Mouse (Mus musculus) common myeloid progenitor, adult 5-6 weeks (primary cell): Measurements from ENCODE around the gene Fbp2. TPM values are rescaled to one million over a fixed set of nuclear protein-coding genes. Genes with fewer than 3 reads are reported as not detected.
"Not testable (repeated sequence)": the region's sequence is repeated elsewhere in the genome, so short reads cannot be mapped to it uniquely, and the experiment has no call there.

ENCODE experiments used
- ATAC-seq: replicated peaks from 2 replicates; pipeline ENCODE4 v1.8.0; 2016; ENCODE audit warnings: low read depth, mild to moderate bottlenecking, moderate TSS enrichment, inconsistent platforms; ENCODE audit not compliant: poor library complexity, severe bottlenecking
- total RNA-seq: library from RNA; stranded (forward); fragments of 200-1000, 187-1606 nt; gene quantifications from 2 replicates; pipeline ENCODE4 v1.2.3, GENCODE M21; 2017

Fbp2 gene
- total RNA-seq, 1 experiment from 2014 or later: not detected

DNA sequence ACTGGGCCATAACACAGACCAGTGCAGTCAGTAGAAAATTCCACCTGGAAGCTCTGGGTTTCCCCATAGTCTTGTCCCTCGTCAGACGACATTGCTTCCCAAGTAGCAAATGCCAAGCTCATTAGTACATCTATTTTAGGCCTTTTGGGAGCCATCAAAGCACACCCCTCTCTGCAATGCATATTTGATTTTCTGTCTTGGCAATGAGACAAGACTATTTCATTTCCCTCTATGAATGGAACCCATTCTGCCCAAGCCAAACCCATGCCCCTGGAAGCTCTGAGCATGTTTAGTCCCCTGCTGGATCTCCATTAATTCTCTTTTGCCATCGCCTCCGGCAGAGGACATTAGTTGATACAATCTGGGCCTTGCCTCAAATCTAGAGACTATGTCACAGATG lies 8.6 kb upstream of the Fbp2 start:
- no peak for ATAC-seq

DNA sequence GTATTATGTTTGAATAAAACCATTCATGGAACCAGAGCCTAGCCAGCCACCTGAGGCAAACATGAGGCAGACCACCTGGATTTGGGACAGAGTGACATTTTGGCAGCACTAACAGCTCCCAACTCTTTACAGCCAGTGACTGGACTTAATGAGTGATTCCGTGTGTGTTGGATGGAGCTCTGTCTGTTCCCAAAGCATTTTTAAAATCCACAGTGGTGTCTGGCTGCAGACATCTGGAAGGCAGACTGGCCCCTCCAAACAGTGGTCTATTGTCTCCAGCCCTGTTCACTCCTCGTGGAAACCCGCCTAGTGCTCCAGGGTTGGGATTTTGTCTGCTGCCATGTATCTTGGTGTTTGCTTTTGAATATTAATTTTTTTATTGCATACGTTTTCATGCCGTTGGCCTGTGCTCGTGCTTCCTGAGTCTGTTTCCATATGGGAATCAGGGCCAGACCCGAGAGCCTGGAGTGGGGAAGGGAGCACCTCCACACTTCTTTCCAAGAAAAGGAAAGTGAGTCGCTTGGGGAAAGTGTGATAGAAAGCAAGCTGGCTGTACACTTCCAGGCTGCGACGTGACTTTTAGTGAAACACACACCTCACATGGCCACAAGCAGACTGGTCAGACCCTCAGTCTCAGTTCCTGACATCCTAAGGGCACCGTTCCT lies 7.6 kb upstream of the Fbp2 start:
- ATAC-seq: no peak

DNA sequence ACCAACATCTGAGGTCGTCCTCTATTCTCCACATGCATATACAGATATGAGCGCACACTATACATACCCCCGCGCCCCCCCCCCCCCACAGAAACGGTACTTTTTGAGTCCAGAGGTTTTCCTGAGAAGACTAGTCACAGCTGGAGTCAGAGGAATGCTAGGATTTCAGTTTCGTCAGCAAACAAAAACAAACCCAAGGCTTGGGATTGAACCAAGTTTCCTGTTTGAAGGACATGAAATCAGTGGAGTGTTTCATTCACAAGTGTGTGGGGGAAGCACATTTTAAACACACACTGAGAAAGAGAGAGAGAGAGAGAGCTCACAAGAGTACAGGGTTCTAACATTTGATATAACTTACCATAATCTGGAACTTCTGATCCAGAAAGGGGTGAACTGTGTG lies 5.5 kb upstream of the Fbp2 start:
- ATAC-seq: no peak

DNA sequence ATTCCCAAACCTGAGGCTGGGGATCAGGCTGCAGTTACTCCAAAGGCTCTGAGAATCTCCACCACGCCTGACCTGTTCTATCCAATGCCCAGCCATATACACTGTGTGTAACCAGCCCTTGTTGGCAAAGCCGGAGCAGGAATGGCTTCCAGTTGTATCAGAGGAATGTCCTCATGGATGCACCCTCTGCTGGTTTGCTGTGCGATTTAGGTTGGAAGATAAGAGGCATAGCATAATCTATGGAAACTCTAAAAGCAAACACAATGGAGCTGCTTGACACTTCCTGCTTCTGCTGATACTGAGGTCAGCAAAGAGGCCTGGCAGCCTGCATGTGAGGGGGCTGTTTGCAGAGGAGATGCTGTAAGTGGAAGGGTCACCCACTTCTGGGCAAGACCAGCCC lies 4.7 kb upstream of the Fbp2 start:
- ATAC-seq: no peak

DNA sequence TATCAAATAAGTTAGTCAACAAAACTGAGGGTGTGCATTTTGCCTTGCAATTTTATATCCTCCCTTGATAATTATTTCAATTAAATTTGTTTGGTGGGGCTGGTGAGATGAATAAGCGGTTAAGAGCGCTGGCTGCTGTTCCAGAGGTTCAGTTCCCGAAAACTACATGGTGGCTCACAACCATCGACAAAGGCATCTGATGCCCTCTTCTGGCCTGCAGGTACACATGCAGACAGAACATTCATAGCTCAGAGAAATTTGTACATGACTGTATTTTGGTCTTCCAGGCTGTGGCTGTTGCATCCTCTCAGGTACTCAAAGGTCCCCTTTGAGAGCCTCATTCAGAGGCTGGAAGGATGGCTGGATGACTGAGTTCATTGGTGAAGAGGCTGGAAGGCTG lies 1.8 kb upstream of the Fbp2 start:
- ATAC-seq: no peak

DNA sequence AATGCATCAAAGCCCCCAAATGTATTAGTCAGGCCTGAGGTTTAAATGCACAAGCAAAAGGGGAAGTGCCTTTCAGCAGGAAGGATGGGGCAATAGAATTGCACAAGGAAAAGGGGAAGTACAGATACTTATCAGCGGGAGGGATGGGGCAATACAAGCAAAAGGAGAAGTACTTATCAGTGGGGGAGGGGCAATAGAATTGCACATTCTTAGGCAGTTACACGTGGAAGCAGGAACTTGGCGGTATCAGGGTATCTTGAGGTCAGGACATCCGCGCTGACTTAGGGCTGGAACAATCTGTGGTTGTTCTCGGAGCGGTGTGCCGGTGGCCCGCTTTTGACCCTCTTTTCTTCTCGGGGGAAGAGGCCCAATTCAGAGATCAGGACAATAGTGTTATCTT lies 1.0 kb upstream of the Fbp2 start:
- not testable (repeated sequence) for ATAC-seq

DNA sequence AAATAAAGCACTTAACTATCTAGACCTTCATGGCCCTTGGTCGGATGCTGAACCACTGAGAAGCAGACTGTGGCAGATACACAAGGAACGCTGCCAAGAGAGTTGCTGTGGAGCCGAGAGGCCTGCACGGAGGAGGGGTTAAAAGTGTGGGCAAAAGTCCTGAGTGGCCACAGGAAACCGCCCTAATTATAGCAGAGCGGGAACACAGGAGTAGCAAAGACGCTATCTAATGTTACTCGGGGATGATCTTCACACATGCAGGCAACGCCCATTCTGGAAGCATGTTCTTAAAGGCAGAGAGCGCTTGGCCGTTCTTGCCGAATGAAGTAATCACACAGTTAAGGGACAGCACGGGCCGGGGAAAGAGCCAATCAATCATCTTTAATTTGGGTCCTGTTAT lies 1.4 kb downstream of the Fbp2 start:
- no peak for ATAC-seq

DNA sequence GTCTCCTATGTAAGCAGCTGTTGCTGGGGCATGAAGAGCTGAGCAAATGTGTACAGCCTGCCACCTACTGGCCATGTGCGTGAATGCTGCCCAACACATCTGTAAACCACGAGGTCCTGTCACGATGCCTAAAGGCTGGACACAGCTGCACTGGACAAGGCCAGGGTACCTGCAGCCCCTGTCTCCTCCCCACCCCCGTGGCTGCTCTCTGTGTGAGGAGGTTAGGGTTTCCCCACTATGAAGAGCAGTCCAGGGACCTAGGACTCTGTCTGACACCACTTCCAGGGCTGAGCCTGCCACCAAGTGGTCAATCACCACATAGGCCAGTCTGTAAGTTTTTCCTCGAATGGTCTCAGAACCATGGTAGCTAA lies 1.9 kb downstream of the Fbp2 start:
- peak; percentile 92 for ATAC-seq

DNA sequence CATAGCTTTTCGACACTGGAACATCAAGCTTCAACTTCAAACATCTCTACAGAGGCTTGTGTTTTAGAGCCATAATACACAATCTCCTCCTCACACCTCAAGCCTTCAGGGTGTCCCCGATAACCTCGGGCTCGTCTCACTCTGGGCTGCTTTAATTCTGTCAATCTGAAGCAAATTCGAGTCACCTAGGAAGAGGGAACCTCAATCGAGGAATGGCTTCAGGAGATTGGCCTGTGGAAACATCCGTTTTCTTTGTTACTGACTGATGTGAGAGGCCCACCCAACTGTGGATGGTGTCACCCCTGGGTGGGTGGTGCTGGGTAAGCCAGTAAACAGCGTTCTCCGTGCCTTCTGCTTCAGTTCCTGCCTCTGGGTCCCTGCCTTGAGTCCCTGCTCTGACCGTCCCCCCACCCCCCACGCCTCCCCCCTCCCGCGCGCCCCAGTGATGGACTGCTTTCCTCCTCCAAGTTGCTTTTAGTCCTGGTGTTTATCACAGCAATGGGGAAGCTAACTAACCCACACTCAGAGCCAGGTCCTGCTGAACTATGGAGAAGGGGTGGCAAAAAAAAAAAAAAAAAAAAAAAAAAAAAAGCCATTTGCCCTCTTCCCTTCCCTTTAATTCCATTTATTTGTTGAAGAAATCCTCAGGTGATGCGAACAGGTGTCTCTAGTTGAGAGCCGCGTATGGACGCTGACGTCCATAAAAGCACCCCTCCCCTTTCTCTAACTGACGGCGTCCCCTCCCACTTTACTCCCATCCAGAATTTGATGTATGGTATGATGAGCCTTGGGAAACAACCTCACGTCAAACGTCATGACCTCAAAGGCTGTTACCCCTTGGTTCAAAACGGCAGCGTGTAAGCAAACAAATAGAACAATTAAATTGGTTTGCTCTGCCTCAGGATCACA lies 2.6 kb downstream of the Fbp2 start:
- no peak; the same call in 1 of the 2 replicates for ATAC-seq

DNA sequence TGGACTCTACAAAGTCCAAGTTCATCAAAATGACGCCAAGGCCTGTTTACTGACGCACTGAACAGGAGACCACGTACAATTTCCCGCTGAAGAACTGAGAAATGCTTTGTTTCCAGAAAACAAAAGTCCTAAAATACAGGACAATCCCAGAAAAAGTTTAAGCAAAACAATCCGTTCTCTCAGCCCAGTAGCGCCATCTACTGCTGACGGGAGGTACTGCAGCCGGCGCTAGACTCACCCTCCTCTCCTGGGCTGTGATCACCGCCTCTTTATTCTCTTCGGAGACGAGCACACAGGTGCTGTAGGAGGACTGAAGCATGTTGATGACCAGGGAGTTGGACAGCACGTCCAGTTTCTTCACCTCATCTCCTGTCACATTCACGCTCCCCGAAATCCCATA lies 3.6 kb downstream of the Fbp2 start:
- peak; percentile 65 for ATAC-seq

DNA sequence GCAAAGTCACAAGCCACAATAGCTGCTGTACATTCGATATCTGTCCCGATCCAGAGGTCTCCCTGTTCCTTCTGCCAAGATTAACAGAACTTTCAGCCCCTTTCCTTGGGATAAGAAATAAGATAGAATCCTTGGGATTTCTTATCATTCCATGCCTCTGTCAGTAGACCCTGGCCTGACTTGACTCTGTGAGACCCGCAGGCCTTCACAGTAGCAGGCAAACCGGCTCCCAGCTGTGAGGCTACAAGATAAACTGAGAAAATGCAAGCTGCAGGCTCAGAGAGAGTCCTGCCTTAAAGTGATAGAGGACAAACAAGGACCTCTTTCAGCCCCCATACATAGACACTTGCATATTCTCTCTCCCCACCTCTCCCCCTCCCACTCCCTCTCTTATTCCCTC lies 24.9 kb downstream of the Fbp2 start:
- ATAC-seq: no peak

DNA sequence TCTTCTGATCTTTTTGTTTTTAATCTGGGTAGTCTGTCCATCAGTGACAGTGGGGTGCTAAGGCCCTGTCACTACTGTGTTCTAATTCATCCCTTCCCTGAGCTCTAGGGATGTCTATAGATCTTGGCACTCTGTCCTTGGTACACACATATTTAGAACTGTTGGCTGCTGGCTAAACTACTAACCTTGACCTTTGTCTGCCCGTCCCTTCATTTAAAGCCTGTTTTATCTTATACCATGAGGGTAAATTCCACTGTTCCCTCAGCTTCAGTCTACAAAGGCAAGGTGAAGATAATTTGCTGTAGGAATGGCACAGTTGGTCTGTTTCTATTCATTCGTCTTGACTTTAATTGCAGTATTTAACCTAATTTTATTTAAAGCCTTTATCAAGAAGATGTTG lies 26.0 kb downstream of the Fbp2 start:
- no peak for ATAC-seq

DNA sequence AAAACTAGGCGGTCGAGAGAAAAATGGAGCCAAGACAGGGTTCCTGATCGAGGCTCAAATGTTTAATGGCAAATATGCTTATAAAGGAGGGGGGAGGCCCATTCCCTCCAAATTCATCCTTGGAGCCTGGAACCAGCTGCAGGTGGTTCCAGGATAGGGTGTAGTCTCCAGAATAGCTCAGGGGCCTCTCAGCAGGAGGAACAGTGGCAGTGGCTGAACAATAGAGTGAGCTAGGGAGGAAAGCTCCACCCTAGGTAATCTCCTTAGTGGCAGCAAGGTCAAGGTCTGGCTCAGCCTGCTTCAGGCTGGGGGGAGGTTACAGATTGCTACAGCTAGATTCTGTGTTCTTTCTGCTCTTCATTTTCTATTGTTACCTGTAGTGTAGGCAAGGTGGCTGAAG lies 42.5 kb downstream of the Fbp2 start:
- not testable (repeated sequence) for ATAC-seq

DNA sequence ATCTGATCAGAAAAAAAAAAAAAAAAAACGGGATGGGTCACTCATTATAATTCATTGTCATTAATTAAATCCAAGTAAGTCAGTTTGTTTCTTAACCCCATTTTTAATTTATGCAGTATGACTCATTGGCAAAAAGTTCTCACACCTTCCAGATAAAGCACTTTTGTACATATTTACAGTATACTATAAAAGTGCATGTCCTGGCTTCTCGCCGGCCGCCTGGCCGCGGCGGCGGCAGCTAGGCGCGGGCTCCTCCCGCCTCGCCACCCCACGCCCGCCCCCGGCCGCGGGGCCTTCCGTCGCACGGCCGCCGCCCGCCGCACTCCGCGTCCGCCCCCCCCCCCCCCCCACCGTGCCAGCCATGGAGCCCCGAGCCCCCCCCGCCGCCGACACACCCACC lies 45.5 kb downstream of the Fbp2 start:
- no peak; the same call in 1 of the 2 replicates for ATAC-seq

DNA sequence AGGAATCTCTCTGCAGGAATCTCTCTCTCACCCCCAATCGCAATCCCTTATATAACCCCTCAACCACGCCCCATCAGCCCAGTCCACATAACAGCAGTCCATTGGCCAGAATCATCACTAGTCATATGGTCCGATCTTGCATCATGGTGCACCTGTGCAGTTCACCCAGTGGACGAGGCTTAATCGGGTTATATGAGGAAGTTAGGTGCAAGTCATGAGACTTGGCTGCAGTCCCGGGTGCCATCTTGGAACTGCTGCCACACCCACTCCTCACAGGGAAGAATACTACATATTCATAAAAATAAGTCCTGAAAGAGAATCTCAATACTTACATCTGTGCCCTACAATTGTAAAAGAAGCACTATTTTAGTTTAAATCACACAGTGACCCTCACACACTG lies 50.2 kb downstream of the Fbp2 start:
- ATAC-seq: not testable (repeated sequence)

Other genes with a start within 250 kb of the Fbp2 start
- 8.9 and 18.6 TPM in 2 replicates for gene 6720489N17Rik, start 234.2 kb downstream of the Fbp2 start, total RNA-seq
- gene Platr25, start 97.7 kb downstream of the Fbp2 start, total RNA-seq: 44.7 and 62.6 TPM in 2 replicates
- 5.9 and 8.5 TPM in 2 replicates for gene Gm5141, start 72.6 kb downstream of the Fbp2 start, total RNA-seq
- 5.6 and 6.7 TPM in 2 replicates for gene Fbp1, start 29.9 kb upstream of the Fbp2 start, total RNA-seq
- 66.2 and 88.1 TPM in 2 replicates for gene 2010111I01Rik, start 106.5 kb upstream of the Fbp2 start, total RNA-seq